Mouse (Mus musculus) liver, embryonic 14.5 days (tissue): ENCODE results near the gene Oit3. TPM values are rescaled to one million over a fixed set of nuclear protein-coding genes. Genes with fewer than 3 reads are reported as not detected.
A peak's percentile ranks its signal among the peaks of the same experiment; 100 is the strongest.

ENCODE experiments used
- ATAC-seq: fragments of 200-750 bp; cut with Nextera tagmentation; 2 replicates; pipeline ENCODE4 v1.8.0; 2017; ENCODE audit warnings: moderate number of reproducible peaks, mild to moderate bottlenecking, moderate library complexity; ENCODE audit not compliant: insufficient read depth
- DNase-seq, 3 experiments: peaks; one replicate each; pipeline ENCODE4 v3.0.0-alpha.2; 2012 to 2013; ENCODE audit warnings: low read depth in 3 of 3, low spot score in 3 of 3
- H3K27ac ChIP-seq: fragments of 300-500 bp; sonication (generic); 2 replicates; pipeline ENCODE4 v1.5.1; 2014; ENCODE audit warnings: moderate library complexity, mild to moderate bottlenecking, control low read depth, inconsistent platforms
- H3K27me3 ChIP-seq: fragments of 300-500 bp; sonication (generic); 2 replicates; pipeline ENCODE4 v1.6.1; 2014; ENCODE audit warnings: mild to moderate bottlenecking, low read length, moderate library complexity; ENCODE audit not compliant: control insufficient read depth, insufficient read depth
- H3K36me3 ChIP-seq: fragments of 300-500 bp; sonication (generic); replicated peaks from 2 replicates; pipeline ENCODE4 v1.6.1; 2014; ENCODE audit warnings: low read depth; ENCODE audit not compliant: control insufficient read depth, insufficient read depth
- H3K4me1 ChIP-seq, 2 experiments: fragments of 200-500 bp in 1 of 2; fragments of 300-500 bp in 1 of 2; sonication (generic) in 1 of 2; replicated peaks; 2 replicates each; pipeline ENCODE4 v1.6.1; 2012 to 2014; ENCODE audit warnings: antibody characterized with exemption in 1 of 2, inconsistent platforms in 1 of 2, low read length in 1 of 2; ENCODE audit not compliant: control insufficient read depth in 2 of 2, insufficient read depth in 2 of 2
- H3K4me2 ChIP-seq: fragments of 300-500 bp; sonication (generic); 2 replicates; pipeline ENCODE4 v1.6.1; 2014; ENCODE audit warnings: low read depth, mild to moderate bottlenecking, control low read depth, moderate library complexity
- H3K4me3 ChIP-seq, 2 experiments: fragments of 200-500 bp in 1 of 2; fragments of 300-500 bp in 1 of 2; sonication (generic) in 1 of 2; 2 replicates each; pipeline ENCODE4 v1.5.1; 2012 to 2014; ENCODE audit warnings: low read depth in 2 of 2, low read length in 2 of 2, mild to moderate bottlenecking in 2 of 2, control low read depth in 1 of 2, inconsistent platforms in 1 of 2, moderate library complexity in 1 of 2; ENCODE audit not compliant: insufficient read depth in 1 of 2
- H3K9ac ChIP-seq: fragments of 300-500 bp; sonication (generic); replicated peaks from 2 replicates; pipeline ENCODE4 v1.6.1; 2014; ENCODE audit warnings: mild to moderate bottlenecking, control low read depth, moderate library complexity
- H3K9me3 ChIP-seq: fragments of 300-500 bp; sonication (generic); 2 replicates; pipeline ENCODE4 v1.6.1; 2016; ENCODE audit warnings: low read length, mixed read lengths; ENCODE audit not compliant: control insufficient read depth
- CTCF ChIP-seq: IDR thresholded peaks from 2 replicates; pipeline ENCODE4 v1.5.1; 2016; ENCODE audit warnings: antibody characterized with exemption, low read depth, control low read depth
- EP300 ChIP-seq: IDR thresholded peaks from 2 replicates; pipeline ENCODE4 v1.6.1; 2016; ENCODE audit warnings: antibody characterized with exemption, low read depth
- WGBS: fragments of 180-500 bp; shearing (Covaris S2); extraction: QIAGEN DNeasy Blood & Tissue Kit; methylation state at CpG from one replicate; pipeline ENCODE4 v1.1.7; 2014; ENCODE audit not compliant: insufficient replicate concordance; 5-methylcytosine and 5-hydroxymethylcytosine counted together
- polyA plus RNA-seq, 2 experiments: library from polyadenylated mRNA; depleted of rRNA in 1 of 2; stranded (reverse) in 1 of 2; unstranded in 1 of 2; fragments of >200 nt; fragmentation: Nextera tagmentation in 1 of 2; extraction: Ambion mirVana in 1 of 2; gene quantifications; 2 replicates each; pipeline versions ENCODE4 v1.2.1 to v1.2.3; 2012 to 2014

Gene Oit3
- polyA plus RNA-seq, 2 experiments: 16.0 to 17.5 TPM

GRCm38 (mm10) chr10:59444635-59445034, 3.1 kb upstream of the Oit3 start:
- no peak for TF ChIP-seq EP300
- TF ChIP-seq CTCF: no peak
- 25% methylated on average over 8 of the region's 8 CpGs for WGBS
- H3K9ac ChIP-seq: no peak overlapping the region
- DNase-seq: no peak
- no peaks in the 10 kb centered on the region for H3K27me3 ChIP-seq
- ATAC-seq: no peak
- no peak overlapping the region for H3K4me3 ChIP-seq
- peaks cover 0 to 8% of the 10 kb centered on the region in 2 experiments; a peak in 2 of 4 replicates for H3K4me1 ChIP-seq
- no peak overlapping the region for H3K4me2 ChIP-seq
- H3K27ac ChIP-seq: no peak overlapping the region
- no peaks in the 10 kb centered on the region for H3K9me3 ChIP-seq
- no peaks in the 10 kb centered on the region for H3K36me3 ChIP-seq

DNA sequence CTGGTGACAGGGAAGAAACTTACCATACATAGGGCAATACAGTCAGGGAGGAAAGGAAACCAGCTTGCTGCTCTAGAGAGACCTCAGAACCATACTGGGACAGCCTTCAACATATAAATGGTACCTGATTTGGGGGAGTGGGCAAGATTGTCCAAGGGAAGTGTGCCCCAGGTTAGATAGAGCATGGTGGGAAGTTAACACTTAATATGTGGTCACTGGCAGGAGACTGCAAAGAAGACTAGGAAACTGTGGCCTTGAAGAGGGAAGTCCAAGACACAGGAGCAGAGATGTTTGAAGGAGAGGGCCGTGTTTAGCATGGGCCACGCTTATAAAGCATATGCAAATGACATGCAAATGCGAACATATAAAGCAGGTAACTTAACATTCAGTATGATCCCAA, 2.5 kb upstream of the Oit3 start:
- WGBS: 26% methylated on average over 3 of the region's 3 CpGs
- no peak for ATAC-seq
- Histone ChIP-seq H3K27me3 (no peaks in the 10 kb centered on the region), H3K4me1 (peaks cover 0 to 8% of the 10 kb centered on the region in 2 experiments; a peak in 2 of 4 replicates), H3K36me3 (no peaks in the 10 kb centered on the region), H3K9ac (no peak overlapping the region), H3K4me3 (no peak overlapping the region), H3K4me2 (no peak overlapping the region), H3K9me3 (no peaks in the 10 kb centered on the region), H3K27ac (no peak overlapping the region)
- TF ChIP-seq EP300: no peak
- TF ChIP-seq CTCF: no peak
- no peak for DNase-seq

- DNase-seq (peak in 1 of 3 experiments; percentile 9), ATAC-seq (0 out of 2 replicates have a peak, but pooled peaks have one; percentile 13)
- Histone ChIP-seq H3K9ac (no peak overlapping the region), H3K4me3 (no peak overlapping the region), H3K9me3 (no peaks in the 10 kb centered on the region), H3K27me3 (no peaks in the 10 kb centered on the region), H3K4me1 (peaks cover 0 to 8% of the 10 kb centered on the region in 2 experiments; a peak in 2 of 4 replicates), H3K4me2 (no peak overlapping the region), H3K36me3 (no peaks in the 10 kb centered on the region), H3K27ac (no peak overlapping the region)
- TF ChIP-seq EP300 (no peak), CTCF (no peak)
- 5% methylated on average over 7 of the region's 7 CpGs for WGBS
Measured at GRCm38 (mm10) chr10:59443212-59443611, 1.6 kb upstream of the Oit3 start.

- no peaks in the 10 kb centered on the region for H3K27me3 ChIP-seq
- no peaks in the 10 kb centered on the region for H3K36me3 ChIP-seq
- WGBS: 43% methylated on average over 6 of the region's 6 CpGs
- H3K9ac ChIP-seq: no peak overlapping the region
- H3K9me3 ChIP-seq: no peaks in the 10 kb centered on the region
- ATAC-seq (no peak), DNase-seq (no peak)
- H3K4me3 ChIP-seq: peak overlapping the region in 1 of 2 experiments; percentile 23; a peak in 1 of 4 replicates
- no peak overlapping the region for H3K27ac ChIP-seq
- peaks cover 0 to 8% of the 10 kb centered on the region in 2 experiments; a peak in 2 of 4 replicates for H3K4me1 ChIP-seq
- no peak for TF ChIP-seq EP300
- TF ChIP-seq CTCF: no peak
- H3K4me2 ChIP-seq: no peak overlapping the region
Measured at GRCm38 (mm10) chr10:59440177-59440576, 1.4 kb downstream of the Oit3 start.

- no peak overlapping the region for H3K4me3 ChIP-seq
- H3K27me3 ChIP-seq: no peaks in the 10 kb centered on the region
- H3K36me3 ChIP-seq: no peaks in the 10 kb centered on the region
- DNase-seq (no peak), ATAC-seq (no peak)
- TF ChIP-seq CTCF (no peak), EP300 (no peak)
- H3K4me2 ChIP-seq: no peak overlapping the region
- 51% methylated on average over 5 of the region's 5 CpGs for WGBS
- no peak overlapping the region for H3K27ac ChIP-seq
- peaks cover 0 to 7% of the 10 kb centered on the region in 2 experiments; a peak in 2 of 4 replicates for H3K4me1 ChIP-seq
- no peaks in the 10 kb centered on the region for H3K9me3 ChIP-seq
- no peak overlapping the region for H3K9ac ChIP-seq
Measured at GRCm38 (mm10) chr10:59439508-59439931, 2.1 kb downstream of the Oit3 start.
